ENCODE assay signal across 18 mouse cellular contexts in the genomic region with DNA sequence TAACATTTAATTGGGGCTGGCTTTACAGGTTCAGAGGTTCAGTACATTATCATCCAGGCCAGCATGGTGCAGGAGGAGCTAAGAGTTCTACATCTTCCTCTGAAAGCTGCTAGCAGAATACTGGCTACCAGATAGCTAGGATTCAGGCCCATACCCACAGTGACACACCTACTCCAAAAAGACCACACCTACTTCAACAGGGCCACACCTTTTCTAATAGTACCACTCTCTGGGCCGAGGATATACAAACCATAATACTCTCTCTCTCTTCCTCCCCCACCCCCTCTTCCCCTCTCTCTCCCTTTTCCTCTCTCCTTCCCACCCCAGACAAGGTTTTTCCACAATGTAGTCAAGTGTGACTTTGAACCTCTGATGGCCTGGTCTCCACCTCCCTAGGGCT. TPM values are rescaled to one million over a fixed set of nuclear protein-coding genes. Genes with fewer than 3 reads are reported as not detected.
"Had no signal": no experiment of that assay in that cellular context is flagged by ENCODE, and none has a peak within 500 bp of the region (broad histone marks: within the 10 kb centered on the region; RNA-seq: fewer than 3 reads in every experiment).

No protein-coding gene starts in this region.

- H3K4me2 ChIP-seq: limb, embryonic 12.5 days; limb, embryonic 15.5 days; midbrain, embryonic 11.5 days; stomach, embryonic 15.5 days had no signal

- H3K4me1 ChIP-seq: stomach, embryonic 15.5 days had no signal

- DNase-seq: kidney, adult 18-20 months; kidney, adult 9 months; kidney, postnatal 14 days; kidney, postnatal 4 days; left cerebral cortex, postnatal 4 days; lung, adult 2 months; lung, postnatal 14 days; lung, postnatal 4 days; midbrain, embryonic 14.5 days; right cerebral cortex, postnatal 25 days; spleen, adult 18-20 months; thymus, postnatal 36 days had no signal

- H3K9me3 ChIP-seq: limb, embryonic 12.5 days; limb, embryonic 15.5 days; stomach, embryonic 15.5 days had no signal

- H3K27ac ChIP-seq: limb, embryonic 12.5 days; limb, embryonic 15.5 days; stomach, embryonic 15.5 days had no signal

- H3K9ac ChIP-seq: limb, embryonic 12.5 days; limb, embryonic 15.5 days; stomach, embryonic 15.5 days had no signal

- H3K36me3 ChIP-seq: limb, embryonic 12.5 days; limb, embryonic 15.5 days; stomach, embryonic 15.5 days had no signal

- H3K27me3 ChIP-seq: stomach, embryonic 15.5 days had no signal

- ATAC-seq: intestine, embryonic 16.5 days had no signal

- H3K4me3 ChIP-seq: limb, embryonic 12.5 days; limb, embryonic 15.5 days; stomach, embryonic 15.5 days had no signal

RNA-seq across cellular contexts. Expression of a gene that starts 55.2 kb away (rescaled TPM):
- total RNA-seq: megakaryocyte progenitor cell, adult 5-6 weeks had no signal
